Mouse (Mus musculus) kidney, adult 2 months (tissue): ENCODE results near the gene Wdr24.

ENCODE experiments used
- CTCF ChIP-seq: fragments of 200-500 bp; conservative IDR thresholded peaks from 2 replicates; pipeline ENCODE4 v1.5.1; 2011; ENCODE audit warnings: low read depth, mild to moderate bottlenecking, control low read depth, low read length, moderate library complexity, mixed read lengths; ENCODE audit not compliant: insufficient read depth, insufficient read length
- POLR2A ChIP-seq: fragments of 200-500 bp; IDR thresholded peaks from one replicate; pipeline ENCODE4 v1.6.1; 2011; ENCODE audit warnings: low read depth, low read length, control low read depth

DNA sequence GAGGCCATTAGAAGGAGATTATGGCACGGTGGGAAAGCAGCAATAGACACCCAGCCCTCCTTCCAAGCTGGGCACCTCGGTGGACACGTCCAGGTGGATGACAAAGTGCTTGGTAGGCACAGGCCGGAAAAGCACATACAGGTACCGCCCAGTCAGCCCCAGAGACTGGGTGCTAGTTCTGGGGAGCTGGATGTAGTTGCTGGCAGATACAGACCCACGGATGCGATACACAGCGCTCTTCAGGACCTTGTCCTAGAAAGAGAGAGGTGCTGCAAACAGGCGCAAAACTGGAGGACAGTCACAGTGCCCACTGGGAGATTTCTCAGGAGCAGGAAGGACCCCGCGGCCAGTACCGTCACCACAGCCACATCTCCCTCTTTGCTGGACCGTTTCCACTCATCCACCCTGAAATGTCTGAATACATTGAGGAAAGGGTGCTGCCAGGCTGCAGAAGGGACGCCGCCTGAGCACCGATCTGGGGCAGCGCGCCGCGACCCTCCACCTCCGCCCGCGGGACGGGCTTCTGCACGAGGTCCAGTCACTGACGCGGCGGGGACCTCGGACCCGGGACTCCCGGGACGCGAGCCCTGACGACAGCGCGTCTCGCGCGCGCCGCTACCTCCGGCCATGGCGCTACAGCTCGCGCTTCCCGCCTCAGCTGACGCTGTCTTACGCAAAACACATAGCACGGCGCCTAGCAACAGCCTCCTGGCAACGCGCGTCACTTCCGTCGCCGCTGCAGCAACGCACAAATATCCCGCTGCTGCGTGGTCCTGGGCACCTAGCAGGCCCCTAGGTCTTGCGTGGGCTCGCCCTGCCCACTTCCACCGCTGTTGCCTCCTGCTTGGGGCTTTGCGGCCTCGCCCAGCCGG, 37.6 kb downstream of the Wdr24 start, which contains the start of gene Wdr90:
- peak; percentile 28; the same call in 1 of the 2 replicates for TF ChIP-seq CTCF
- no peak for TF ChIP-seq POLR2A
